Mouse (Mus musculus) cerebellum, adult 2 months (tissue): ENCODE measurements around the gene Bcar1.

Experiments
- CTCF ChIP-seq: fragments of 200-500 bp; IDR thresholded peaks from 2 replicates; pipeline ENCODE4 v1.5.1; 2011; ENCODE audit warnings: low read depth, mild to moderate bottlenecking, control low read depth, low read length, moderate library complexity, borderline replicate concordance; ENCODE audit not compliant: insufficient read depth
- POLR2A ChIP-seq: fragments of 200-500 bp; IDR thresholded peaks from 2 replicates; pipeline ENCODE4 v1.6.1; 2011; ENCODE audit warnings: low read length, control low read depth, borderline replicate concordance; ENCODE audit not compliant: insufficient read depth

DNA sequence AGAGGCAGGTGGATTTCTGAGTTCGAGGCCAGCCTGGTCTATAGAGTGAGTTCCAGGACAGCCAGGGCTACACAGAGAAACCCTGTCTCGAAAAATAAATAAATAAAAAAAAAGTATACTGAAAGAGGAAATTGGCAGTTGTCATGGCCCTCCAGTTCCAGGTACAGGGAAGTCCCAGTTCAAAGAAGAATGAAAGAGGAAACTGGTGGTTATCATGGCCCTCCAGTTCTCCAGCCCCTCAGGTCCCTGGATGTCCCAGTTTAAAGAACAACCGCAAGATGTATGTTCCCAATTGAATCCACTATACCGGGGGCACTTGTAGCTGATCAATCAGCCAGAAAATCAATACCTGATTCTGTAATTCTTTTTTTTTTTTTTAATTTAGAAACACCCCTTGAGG is 32.9 kb upstream of the Bcar1 start:
- TF ChIP-seq CTCF (no peak), POLR2A (no peak)
